Mouse (Mus musculus) liver, postnatal 0 days (tissue): Measurements from ENCODE around the gene Dock6.

Experiments used
- CTCF ChIP-seq: sonication (generic); IDR thresholded peaks from 2 replicates; pipeline ENCODE4 v1.5.1; 2016; ENCODE audit warnings: antibody characterized with exemption, low read depth
- EP300 ChIP-seq: IDR thresholded peaks from 2 replicates; pipeline ENCODE4 v1.6.1; 2016; ENCODE audit warnings: antibody characterized with exemption, low read depth, mild to moderate bottlenecking

- TF ChIP-seq CTCF, result no peak
- TF ChIP-seq EP300, result peak; percentile 57
These were observed 90.3 kb downstream of the Dock6 start for GRCm38 (mm10) chr9:21762135-21762534.
